Mouse (Mus musculus): ENCODE data around the gene Mdp1. TPM values are rescaled to one million over a fixed set of nuclear protein-coding genes. Genes with fewer than 3 reads are reported as not detected.

Mdp1 gene
- polyA plus RNA-seq (2017; shearing (Covaris generic)): 100 to 1,000 TPM in 1 of 2 experiments, 10 to 100 TPM in 1; 92.4 to 106 TPM

- ATAC-seq: peak; percentile 95
These were observed at the start of gene Mdp1 for GRCm38 (mm10) chr14:55659960-55660573. TSS of gene Mdp1 (minus strand) at chr14:55660508.

DNA sequence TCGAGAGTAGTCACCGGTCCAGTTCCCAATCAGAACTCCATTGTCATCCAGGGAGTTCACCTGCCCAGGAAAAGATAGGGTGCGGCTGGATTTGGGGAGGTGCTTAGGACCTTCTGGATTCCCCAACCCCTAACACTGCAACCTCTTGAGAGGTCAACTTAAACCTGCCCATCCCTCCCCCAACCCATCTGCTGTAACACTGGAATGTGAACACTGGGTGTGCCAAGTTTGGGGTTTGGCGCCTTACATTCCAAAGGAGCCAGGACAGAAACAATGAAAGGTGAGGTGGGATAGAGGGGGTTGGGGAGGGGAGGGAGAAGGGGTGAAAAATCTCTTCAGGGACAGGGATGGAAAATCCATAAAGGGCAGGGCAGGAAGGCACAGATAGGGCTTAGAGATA is 49.2 kb upstream of the Mdp1 start:
- no peak for ATAC-seq

GRCm38 (mm10) chr14:55707397-55707796 is 47.1 kb upstream of the Mdp1 start:
- ATAC-seq: no peak

DNA sequence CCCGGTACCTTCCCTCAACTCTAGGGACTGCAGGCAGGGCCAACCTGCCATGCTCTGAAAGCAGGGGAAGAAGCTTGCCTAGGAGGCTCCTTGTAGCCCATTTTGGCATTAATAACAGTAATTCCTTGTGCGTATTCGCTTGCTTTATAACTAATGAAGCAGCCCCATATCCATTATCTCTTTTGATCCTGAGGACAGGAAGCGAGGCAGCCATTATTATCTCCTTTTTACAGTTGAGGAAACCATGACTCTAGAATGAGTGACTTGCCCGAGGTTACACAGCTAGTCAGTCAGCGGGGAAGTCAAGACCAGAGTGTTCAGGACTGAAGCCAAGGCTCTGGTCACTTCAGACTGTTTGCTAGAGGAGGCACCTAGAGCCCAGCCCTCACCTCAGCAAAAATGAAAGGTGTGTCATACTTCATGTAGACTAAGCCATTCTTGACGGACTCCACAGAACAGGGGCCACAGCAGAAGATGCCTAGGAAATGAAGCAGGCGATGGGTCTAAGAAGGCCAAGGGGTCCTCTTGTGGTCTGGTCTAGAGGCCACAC is 45.8 kb upstream of the Mdp1 start:
- ATAC-seq: no peak

- no peak for ATAC-seq
These were observed 42.5 kb upstream of the Mdp1 start for GRCm38 (mm10) chr14:55702761-55703160.

GRCm38 (mm10) chr14:55701131-55701530 is 40.8 kb upstream of the Mdp1 start:
- ATAC-seq: no peak

DNA sequence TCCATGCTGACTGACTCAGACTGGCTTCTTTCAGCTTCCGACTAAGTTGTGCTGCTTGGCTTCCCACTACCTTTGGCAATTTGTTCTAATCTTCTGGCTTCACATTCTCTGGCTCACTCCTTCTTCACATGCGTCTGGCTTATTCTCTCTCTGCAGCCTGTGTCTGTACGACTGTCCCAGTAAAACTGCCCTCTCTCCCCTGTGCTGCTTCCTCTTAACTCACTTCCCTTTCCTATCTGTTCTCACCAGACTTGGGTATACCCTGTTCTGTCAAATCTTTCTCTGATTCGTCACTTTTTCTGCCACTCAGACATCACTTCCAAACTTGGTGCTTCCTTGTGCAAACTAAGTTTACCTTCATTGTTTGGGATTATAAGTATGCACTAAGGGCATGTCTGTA is 36.9 kb upstream of the Mdp1 start:
- no peak for ATAC-seq

DNA sequence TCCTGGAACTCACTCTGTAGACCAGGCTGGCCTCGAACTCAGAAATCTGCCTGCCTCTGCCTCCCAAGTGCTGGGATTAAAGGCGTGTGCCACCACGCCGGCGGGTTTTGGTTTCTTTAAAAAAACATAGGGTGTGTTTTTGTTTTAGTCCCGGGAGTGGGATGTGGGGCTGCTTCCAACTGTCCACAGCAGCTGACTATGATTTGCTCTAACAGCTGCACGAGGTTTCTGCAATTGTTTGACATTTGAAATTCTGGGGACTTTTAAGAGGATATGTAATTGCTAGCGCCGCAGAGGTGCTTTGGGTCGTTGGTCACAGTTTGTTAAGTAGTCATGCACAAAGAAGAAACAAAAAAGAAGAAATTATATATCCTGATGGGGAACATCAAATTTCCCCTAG is 29.1 kb upstream of the Mdp1 start:
- ATAC-seq: no peak

DNA sequence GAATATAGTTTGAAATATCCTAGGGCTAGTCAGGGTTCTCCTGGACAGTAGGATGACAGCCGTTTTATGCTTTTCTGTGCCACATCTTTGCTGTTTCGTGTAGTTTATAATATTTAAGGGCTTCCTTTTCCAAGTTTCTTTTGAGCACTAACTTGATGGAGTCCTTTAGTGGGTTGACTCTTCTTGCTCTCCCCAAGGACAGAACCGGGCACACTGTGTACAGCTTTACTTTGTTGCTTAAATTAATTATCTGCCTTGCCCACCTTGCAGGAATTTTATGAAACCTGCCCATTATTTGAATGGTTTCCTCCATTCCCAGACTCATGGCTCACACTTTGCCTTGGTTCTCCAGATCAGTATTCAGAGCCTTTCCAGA is 21.8 kb upstream of the Mdp1 start:
- ATAC-seq: no peak

DNA sequence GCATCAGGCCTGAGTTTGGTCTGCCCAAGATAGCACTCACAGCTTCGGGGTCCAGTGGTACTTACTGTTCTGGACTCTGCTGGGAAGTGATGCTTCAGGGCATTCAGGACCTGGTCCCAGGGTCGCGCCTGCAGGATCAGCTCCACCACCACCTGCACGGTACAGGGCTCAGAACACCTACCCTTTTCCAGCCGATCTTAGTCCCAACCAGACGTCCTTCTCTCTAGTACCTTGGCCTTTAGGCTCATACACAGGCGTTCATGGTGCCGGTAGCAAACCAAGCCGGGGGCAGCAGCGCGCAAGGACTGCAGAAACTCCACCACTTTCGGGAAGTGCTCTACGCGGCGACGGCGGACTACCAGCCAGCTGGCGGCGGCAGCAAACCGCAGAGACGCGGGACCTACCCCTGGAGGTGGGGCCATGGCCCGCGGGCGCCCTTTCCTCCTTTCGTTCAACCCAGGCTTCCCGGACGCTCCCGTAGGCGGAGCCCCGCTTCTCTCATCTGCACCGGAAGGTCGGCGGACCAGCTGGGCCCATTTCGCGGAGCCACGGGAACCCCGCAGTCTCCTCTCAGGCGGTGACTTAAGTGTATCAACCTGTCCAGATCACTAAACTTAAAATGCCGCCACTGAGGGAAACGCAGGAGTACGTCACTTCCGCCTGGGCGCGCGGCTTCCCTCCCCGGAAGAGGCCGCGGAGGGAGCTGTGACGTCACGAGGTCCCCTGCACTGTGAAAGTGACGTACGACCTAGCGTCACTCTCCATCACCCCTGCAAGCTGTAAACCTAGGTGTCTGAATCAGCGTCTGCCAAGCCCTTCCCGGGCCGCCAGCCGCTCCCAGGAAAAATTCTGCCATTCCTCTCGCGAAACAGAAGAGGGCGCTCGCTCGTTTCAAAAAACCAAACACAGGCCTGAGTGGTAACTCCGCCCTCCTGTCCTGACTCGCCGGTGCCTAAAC is 21.1 kb upstream of the Mdp1 start, which contains the start of gene Tinf2:
Gene Tinf2, minus strand, starts transcription at position 661 of the 958 bp plus-strand sequence.
- ATAC-seq: peak; percentile 95

GRCm38 (mm10) chr14:55677615-55678014 is 17.3 kb upstream of the Mdp1 start:
- ATAC-seq: no peak

DNA sequence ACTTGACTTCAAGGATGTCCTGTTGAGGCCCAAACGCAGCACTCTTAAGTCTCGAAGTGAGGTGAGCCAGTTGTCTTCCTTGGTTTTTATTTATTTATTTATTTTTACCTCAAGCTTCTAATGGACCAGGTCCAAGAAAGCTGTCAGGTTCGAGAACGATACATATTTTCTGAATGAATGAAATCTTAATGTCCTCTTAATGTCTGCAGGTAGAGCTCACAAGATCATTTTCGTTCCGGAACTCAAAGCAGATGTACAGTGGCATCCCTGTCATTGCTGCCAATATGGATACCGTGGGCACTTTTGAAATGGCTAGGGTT is 12.4 kb upstream of the Mdp1 start:
- ATAC-seq: no peak

DNA sequence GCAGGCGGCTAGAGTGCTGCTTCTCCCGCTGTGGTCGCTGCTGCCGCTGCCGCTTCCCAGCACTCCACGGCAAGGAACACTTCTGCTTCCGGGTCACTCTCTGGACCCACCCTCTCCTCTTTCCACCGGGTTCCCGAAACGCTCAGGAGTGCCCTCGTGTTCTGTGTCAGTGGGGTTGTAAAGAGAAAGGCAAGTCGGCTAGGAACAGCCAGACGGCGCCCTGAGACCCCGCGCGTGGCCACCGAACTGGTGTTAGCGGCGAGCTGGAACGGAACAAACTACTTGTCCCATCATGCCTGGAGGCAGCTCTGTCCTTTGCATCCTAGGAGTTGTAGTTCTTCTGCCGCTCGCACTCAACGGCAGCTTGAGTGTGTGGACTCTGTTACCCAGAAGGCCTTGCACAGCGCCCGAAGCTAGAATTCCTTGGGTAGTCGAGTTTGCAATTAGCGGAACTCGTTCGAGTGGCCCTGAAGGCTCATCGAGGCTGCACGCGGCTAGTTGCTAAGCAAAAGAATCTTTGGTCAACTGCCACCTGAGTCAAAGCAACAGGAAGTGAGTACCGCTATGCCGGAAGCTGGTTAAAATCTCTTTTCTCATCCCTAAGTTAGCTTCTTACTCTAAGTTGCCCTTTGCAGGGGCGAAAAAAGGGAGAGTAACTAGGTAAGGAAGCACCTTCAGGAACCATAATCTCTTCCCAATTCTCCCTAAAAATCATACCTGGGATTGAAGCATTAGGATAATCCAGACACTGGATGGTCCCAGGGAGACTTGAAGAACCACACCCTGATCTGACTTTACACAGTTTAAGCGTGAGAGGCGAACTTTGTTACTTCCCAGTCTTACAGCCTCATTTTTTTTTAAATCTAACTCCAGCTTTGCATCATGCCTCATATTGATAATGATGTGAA is 11.8 kb upstream of the Mdp1 start, which contains the start of the genes Gmpr2 and Nedd8:
Gene Gmpr2, plus strand, starts transcription at position 109 of the 908 bp plus-strand sequence.
Gene Nedd8, minus strand, starts transcription at position 292 of the 908 bp plus-strand sequence.
- peak; percentile 98 for ATAC-seq

DNA sequence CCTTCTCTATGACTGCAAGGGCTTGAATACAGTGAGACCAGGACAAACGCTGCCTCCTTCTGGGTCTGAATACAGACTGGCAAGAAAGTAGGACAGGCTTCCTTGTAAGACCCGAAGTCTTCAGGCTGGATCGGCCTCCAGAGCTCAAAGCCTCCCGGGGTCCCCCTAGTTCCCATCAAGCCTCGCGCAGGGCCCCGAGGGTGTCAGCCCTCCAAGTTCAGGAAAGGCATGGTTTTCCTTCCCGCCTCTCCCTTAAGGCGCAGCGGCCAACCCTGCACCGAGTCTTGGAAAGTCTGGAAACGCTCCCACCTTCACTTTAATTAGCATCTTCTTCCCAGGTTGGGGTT is 11.2 kb upstream of the Mdp1 start:
- no peak for ATAC-seq

GRCm38 (mm10) chr14:55660636-55661035 is 328 bp upstream of the Mdp1 start:
- ATAC-seq: no peak

GRCm38 (mm10) chr14:55658011-55658410 is 2.3 kb downstream of the Mdp1 start:
- no peak for ATAC-seq

GRCm38 (mm10) chr14:55656935-55657334 is 3.4 kb downstream of the Mdp1 start:
- ATAC-seq: no peak

- no peak for ATAC-seq
These were observed 8.8 kb downstream of the Mdp1 start for GRCm38 (mm10) chr14:55651528-55651927.

DNA sequence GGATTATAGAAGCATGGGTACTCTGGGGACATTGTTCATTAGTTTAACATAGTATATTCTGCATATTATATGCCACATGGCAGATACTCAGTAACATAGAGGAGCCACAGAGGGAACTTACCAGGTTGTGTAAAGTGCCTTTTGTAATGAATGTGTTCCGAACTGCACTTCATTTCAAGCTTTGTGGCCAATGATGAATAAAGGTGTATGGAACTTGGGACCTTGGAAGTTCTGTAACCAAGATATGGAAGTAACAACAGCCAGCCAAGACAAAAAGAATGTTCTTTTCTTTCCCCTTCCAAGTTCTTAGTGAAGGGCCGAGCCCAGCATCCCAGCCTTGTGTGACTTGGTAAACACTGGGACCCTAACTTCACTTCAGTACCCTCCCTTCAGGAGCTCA is 10.4 kb downstream of the Mdp1 start, which contains the start of gene Tssk4:
Gene Tssk4, plus strand, starts transcription at position 301 of the 400 bp plus-strand sequence.
- ATAC-seq: no peak

DNA sequence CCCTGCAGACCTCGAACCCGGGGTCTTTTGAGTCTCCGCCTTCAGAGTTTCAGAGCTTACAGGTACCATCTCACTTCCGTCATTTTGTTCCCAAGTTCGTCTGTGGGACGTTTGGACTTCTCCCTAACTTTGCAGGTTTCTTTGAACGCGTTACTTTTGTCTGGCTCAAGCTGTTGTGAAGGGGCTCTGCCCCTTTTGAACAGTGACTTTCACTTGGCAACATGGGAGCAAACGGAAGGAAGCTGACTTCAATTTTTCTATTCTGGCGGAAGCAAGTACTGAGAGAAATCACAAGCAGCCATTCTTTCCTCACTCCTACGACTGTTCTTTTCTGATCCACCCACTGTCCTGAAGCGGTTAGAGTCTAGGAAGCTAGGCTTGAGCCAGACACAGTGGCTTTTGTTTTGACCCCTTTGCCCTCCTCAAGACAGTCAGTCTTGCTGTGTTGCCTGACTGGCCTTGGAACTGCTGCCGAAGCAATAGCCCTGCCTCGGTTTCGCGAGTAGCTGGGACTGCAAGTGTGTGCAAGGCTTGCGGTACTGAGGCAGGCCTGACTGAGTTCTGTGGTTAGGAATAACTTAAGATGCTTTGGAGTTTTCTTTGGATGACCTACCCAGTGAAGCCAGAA is 15.9 kb downstream of the Mdp1 start:
- ATAC-seq: peak; percentile 40

DNA sequence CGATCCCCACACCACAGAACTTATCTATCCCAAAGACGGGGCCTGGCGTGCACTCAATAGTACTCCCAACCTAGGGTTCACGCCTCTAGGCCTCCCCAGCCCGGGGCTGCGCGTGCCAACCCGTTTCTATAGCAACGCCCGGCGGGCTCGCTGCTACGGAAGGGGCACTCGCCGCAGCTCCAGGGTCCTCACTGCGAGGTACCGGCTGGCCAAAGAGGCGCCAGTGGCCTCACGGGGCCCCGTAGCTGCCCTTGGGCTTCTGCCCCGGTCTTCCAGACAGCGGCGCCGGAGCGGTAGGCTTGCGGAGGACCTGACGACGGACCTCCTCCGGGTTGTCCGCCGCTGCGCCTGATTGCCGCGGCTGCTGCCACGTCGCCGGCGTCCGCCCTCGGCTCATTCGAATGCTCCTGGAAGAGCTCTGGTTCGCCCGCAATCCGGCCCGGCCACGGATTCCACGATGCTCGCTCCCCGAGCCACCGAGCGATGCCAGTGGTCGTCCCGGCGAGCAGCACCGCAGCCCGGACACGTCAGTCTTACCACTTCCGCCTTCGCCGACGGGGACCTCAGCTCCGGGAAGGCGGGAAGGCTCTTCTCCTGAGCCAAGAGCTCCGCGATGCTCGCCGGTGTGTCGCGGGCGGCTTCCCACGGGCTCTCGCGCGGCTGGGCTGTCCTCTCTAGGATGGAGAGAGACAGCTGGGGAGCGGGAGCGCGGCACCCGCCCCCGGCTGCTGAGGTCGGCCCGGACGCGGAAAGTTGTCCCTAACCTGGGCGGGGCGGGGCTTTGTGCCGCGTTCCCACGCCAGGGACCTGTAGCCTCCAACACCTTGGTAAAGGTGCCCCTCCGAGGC is 17.0 kb downstream of the Mdp1 start, which contains the start of gene Tm9sf1:
Gene Tm9sf1, minus strand, starts transcription at position 747 of the 848 bp plus-strand sequence.
- ATAC-seq: peak; percentile 76
